Mouse (Mus musculus) skeletal muscle tissue, adult 2 months (tissue): ENCODE measurements at regions not wholly inside any gene's neighbourhood (a gene's known extent, or its start where the extent isn't known, plus 50 kb on each side); places are given as distances from the start of the nearest gene placed in this dataset.
"Not testable (repeated sequence)": the region's sequence is repeated elsewhere in the genome, so short reads cannot be mapped to it uniquely, and the experiment has no call there.

Experiments
- DNase-seq: peaks from one replicate; pipeline ENCODE4 v3.0.0-alpha.2; 2012; ENCODE audit warnings: low read depth, low spot score

DNA sequence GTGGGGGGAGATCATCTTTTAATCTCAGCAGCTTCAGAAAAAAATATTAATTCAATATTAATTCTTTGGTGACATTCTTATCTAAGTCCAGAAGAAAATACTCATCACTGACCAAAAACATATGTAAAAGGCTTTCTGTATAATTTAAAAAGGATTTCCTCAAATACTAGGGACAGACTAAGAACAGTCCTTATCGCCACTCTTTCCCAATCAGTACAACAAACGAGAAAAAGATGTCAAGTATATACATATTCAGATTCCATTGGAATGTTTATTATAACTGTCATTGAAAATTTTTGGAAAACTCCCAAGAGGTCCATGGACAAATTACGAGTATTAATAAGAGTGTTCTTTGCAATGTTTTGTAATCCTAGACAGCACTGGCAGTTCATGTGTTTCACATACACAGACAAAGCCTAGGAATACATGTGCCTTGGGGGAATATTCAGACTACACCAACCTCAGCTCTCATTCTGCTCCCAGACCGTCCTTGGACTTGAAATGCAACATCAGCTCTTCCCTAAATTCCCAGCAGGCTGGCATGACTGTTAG lies 270.4 kb upstream of the Dcbld2 start:
- no peak for DNase-seq

DNA sequence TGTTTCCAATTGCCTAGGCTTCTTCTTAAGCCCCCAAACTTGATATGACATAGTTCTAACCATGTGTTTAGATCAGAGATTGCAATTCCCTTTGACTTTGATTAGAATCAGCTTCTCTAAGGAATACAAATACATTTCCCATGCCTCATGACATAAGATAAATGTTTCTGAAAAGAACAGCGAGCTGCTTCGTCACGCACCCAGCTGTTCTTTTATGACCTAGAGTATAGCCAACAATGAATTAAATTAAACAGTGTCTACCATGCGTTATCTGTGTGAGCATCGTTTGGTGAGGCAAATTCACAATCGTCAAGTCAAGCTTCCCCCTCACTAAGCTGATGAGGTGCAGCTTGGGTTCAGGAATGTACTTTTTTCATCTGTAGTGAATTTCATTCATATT lies 261.8 kb upstream of the Dcbld2 start:
- DNase-seq: no peak

DNA sequence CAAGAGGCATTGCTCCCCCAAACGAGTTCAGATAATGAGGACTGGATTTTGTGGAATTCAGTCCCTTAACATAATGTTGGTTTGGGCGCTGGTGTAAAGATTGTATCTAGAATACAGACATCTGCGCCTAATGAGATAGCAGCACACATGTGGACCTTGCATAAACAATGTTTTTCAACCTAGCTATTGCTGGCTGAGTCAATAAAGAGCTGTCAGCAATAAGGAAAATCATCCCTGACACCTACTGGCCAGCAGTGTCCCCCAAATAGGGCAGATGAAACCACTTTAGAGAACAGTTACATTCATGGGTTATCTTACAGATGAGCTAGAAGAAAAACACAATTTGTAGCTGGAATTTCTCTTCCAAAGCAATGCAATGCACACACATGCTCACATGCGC lies 252.7 kb upstream of the Dcbld2 start:
- no peak for DNase-seq

DNA sequence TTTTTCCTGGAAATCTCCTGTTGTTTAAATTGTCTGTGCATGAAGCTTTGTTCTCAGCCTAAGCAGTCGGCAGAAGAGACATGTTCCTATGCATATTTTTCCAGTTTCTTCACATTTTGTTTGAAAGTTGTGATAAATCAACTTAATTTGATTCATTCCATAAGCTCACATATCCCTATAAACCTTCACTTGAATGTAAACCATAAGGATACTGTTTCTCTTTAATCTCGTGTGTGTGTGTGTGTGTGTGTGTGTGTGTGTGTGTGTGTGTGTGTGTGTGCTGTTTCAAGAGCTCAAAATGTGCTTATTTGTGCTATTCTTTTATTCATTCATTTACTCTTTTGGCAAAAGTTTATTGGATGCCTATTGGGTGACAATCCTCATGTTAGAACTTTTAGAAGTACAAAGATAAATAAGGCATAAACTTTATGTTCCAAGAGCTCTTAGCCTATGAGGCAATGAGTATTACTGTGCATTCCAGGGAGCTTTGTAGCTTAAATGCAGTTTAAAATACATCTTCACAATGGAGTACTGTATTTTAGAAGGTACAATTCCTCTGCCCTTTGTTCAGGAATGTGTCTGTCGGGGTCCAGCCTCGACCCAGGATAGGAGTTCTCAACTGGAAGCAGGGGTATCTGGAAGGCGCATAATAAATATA lies 229.4 kb upstream of the Dcbld2 start:
- no peak for DNase-seq

DNA sequence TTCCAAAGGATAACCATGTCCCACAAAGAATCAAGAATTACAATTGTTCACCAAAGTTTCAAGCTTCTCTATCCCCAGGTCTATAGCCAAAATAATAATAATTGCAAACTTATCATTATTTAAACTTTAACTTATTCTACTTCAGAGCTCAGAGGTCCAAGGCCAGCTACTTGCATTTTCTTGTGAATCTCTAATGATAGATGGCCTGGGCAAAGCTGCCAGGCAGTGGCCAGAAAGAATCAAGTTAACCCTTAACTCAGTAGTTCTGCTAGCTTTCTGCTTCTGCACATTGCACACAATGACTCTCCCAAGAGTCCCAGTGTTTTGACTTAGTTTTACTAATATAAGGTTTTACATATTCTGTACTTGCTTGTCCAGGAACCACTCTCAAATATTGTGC lies 228.3 kb upstream of the Dcbld2 start:
- DNase-seq: not testable (repeated sequence)

DNA sequence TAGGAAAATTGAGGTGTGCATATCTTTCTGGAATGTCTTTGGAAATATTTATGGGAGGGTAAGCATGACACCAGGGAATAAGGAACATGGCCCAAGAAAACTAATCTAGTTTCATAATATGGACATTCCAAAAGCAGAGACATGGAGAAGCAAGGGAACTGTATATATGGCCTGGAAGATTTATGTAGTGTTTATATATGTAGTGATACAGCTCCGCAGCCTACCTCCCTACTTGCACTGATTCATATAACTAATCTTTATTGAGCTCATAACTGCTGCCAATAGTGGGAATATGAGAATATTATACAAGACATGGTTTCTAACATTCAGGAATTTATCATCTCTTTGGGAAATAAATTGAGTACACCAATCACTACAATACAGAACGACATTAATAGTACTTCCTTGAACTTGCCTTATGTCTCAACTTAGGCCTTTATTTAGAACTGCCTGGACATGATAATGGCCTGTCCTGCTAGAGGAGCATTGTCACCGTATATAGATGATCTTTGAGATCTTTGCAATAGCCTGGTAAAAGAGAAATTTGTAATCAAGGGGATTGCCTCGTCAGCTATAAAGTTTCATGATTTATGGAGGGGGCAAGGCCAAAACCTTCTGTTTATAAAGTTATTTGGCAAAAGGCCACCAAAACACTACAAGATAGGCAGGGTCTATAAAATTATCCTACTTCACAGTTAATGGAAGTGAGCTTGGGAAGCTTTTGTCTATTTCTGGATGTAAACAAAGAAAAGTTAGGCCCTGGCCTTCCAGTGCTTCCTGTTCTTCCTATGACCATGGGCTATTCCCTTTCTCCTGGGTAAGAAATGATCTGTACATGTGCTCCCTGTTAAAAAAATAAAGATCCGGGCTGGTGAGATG lies 213.4 kb upstream of the Dcbld2 start:
- no peak for DNase-seq

DNA sequence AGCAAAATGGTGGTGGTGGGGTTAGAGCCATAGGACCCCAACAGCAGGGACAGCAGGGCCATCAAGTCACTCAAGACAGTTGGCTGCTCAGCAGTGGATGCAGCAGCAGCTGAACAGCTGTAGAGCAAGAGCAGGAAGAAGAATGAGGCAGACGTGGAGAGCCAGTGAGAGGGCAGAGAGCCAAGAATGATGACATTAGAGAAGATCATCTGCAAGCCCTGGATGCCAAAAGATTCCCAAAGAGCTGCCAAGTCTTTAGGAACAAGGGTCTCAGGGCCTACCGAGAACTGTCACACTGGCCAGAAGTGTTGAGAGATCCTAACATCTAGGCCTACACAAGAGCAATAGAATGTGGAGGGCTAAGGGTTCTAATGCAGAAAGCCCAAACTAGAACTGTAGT lies 196.4 kb upstream of the Dcbld2 start:
- DNase-seq: peak; percentile 34

DNA sequence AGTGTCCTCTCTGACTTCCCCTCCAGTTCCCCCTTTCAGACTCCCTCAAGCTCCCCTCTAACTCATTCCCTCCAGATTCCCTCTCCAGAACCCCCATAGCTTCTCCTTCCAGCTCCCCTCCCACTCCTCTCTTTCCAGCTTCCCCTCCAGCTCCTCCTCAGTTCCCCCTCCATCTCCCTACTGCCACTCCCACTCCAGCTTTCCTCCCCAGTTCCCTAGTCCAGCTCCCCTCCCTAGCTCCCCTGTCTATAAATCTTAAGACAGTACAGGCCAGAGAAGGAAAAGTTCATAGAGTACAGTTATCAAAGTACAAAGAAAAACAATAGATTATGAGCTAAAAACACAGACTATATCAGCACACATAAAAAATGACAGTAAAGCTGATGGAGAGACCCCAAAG lies 173.6 kb upstream of the Dcbld2 start:
- no peak for DNase-seq

DNA sequence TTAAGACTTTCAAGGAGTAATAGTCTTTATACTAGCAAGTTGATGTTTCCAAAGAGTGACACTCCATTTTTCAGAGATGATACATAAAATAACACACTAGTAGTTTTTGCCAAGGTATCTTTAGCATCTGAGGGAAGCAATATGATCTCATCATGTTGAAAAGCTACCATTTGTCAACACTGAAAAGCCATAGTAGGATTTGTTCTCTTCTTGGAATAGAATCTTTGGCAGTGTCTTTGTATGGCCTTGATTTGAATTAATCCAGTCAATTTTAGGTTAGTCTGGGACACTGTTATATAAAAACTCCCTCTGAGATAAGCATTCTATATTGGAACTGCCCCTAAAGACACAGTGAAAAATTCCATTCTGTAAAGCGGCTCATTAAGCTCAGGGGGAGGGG lies 171.4 kb upstream of the Dcbld2 start:
- no peak for DNase-seq

DNA sequence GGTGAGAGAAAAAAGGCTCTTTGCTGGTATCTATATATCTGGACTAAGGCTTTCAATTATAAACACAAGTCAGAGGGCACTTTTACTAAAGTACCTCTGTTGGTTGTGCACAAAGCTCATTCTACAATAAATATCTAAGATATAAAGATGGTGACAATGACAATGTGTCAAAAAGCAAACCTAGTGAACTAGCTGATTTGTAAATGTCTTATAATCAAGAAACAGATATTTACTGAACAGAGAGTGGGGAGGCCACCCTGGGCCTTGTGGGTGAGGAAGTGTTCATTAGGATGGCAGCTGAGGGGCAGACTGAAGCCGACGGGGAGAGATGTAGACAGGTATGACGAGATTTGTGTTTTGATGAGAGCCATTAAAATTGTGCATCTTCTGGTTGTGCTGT lies 132.0 kb upstream of the Dcbld2 start:
- no peak for DNase-seq

DNA sequence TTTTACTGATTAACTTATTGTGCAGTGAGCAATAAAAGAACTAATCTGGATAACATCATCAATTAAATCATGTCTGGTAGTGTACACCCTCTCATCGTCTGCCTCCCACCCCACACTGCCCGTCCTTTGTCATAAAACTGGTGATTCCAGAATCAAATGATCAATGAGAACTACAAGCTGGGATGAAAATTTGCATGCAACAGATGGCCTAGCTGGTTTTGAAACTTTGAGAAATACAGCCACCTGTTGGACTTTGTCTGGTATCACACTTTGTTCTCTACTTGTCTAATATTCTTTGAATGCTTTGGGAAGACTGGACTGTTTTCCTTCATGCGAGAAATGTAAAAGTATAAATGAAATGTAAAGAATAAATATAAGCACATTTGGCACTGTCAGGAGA lies 126.8 kb upstream of the Dcbld2 start:
- DNase-seq: no peak

DNA sequence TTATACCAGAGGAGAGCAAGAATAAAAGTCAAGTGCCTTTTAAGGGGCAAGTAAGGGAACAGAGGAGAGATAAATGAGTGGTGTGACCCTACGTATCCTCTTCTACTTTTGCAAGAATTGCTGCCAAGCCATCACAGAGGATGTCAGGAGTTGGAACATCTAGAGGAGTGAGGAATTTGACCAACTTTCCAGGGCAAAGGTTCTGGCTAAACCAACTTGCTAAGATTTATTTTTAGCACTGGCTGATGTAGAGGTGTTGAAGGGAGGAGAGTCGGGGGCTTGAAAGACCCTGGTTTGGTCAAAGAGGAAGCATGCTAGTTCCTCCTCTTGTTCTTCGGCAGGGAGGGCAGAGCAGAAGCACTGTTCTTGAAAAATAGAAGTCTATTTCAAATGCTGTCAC lies 113.8 kb upstream of the Dcbld2 start:
- no peak for DNase-seq

DNA sequence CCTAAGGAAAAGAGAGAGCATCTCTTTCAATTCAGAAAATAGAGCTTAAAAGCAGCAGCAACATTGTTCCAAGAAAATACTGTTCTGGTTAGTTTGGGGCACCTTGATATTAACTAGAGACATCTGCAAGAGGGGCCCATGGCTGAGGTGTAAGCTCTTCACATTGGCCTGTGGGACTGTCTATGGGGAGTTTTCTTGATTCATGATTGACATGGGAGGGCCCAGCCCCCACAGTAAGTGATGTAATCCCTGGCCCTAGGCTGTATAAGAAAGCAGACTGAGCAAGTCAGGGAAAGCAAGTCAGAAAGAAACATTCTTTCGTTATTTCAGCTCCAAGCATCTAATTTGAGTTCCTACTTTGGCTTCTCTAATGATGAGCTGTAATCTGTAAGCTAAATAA lies 113.1 kb upstream of the Dcbld2 start:
- no peak for DNase-seq

DNA sequence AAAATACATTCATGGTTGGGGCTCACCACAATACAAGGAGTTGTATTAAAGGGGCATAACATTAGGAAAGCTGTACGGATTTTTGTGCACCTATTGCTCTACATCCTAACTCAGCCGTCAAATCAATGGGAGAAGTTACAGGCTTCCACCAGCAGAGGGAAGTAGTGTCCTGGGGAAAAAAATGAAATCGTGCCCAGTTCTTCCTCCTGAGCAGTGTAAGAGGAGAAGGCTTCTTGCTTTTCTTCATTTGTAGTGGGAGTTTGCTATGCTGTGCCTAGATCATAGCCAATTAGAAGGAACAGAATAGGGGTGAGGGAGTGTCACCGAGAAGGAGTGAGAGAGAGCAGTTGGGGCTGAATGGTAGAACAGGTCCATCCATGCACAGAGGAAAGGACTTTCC lies 108.7 kb upstream of the Dcbld2 start:
- DNase-seq: peak; percentile 48

DNA sequence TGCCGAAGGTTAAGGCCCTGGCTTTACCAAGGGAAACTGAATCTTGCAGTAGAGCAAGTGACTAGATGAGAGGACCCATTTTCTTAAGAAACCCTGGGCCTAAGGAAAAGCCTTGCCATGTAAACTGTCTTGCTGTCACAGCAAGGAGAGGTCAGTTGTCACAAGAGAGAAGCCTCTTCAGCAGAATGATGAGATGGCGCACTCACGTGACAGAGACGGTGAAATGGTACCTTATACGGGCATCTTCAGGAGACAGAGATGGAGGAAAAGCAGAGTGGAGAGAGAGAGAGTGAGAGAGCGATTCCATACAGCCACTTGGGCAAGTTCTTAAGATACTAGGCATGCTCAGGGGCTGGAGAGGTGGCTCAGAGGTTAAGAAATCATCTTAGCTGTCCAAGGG lies 108.1 kb upstream of the Dcbld2 start:
- no peak for DNase-seq

DNA sequence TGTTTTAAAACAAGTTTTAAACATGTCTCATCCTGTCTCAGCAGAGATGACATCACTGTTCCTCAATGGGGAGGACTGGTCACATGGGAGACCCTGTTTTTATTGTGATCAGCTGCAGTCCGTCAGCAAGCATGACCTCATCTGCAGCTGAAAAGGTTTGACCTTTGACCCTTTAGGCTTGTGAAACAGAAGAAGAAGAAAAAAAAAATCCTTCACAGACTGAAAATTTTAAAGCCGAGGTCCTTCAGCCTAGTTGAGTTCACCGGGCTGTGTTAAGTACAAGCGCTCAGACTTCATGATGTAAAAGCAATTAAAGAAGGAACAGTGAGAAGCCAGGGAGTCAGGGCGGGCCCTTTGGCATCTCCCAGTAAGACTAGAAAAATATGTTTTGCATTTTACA lies 104.7 kb upstream of the Dcbld2 start:
- DNase-seq: peak; percentile 85

DNA sequence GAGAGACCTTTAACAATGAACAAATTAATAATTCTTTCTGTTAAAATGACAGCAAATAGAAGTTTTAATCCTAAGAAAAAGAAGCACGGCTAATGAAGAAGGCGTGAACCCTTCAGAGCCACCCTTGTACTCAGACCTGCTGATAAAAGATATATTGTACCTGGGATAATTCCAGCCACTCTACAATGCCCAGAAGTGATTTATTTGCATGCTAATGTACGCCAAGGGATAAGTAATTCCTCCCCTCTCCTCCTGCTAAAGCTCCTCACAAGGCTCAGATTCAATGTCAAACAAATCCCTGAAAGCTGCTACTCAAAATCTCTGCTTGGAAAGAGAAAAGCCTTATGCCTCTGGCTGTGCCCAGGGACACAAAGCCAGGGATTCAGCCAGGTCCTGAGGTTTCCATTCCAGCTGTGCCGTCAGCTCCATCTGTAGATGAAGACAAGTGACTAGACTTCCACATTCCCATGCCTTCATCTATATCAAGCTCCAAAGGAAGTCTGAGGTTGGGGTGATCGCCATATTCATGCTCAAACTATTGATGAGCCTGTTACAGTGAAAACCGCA lies 91.3 kb upstream of the Dcbld2 start:
- no peak for DNase-seq

DNA sequence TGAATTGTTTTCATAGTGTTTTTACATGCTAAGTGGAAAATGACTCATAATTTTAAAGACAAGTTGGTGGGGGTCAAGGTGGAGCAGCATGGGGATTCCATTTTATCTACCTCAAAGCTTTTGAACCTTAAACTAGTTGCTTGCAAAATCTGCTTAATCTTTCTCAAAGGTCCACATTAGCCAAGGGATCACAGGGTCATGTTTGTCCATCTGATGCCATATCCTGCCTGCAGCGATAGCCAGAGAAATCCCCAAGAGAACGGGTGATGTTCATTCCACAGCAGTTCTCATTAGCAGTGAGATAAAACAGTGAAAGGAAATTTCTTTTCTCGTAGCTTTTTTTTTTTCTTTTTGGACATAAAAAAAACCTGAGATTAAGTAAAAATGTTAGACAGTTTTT lies 77.2 kb upstream of the Dcbld2 start:
- DNase-seq: peak; percentile 43

DNA sequence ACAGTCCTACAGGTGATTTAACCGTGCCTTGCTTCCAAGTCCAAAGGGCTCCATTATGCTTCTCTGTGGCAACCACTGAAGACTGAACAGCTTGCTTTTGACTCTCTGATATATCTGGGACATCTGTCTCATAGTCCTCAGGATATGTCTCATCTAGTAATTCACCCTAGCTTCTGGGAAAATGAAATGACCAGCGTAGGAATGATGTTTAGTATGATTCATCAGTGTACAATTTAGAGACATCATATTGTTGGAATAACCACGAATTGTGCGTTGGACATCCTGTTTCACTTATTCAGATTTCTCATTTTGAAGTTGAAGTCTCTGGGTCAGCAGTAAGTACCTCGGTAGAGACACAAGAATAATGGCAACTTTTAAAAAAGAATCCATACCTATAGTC lies 64.3 kb upstream of the Dcbld2 start:
- no peak for DNase-seq

DNA sequence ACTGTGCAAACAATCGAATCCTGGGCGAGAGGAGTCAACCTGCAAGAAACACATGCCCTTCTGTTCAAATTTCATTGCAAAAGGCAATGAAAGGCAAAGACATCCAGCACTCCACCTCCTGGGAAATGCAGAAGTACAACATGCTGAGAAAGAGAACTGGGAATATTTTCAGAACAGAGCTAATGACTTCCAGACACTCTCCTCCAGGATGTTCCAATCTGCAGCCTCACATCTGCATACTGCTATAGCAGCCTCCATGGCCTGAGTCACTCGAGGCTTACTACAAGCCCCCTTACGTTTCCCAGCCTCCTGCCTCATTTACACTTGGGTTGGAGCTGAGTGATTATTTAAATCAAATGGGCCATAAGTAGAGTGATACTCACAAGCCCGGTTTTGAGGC lies 58.9 kb upstream of the Dcbld2 start:
- peak; percentile 67 for DNase-seq

DNA sequence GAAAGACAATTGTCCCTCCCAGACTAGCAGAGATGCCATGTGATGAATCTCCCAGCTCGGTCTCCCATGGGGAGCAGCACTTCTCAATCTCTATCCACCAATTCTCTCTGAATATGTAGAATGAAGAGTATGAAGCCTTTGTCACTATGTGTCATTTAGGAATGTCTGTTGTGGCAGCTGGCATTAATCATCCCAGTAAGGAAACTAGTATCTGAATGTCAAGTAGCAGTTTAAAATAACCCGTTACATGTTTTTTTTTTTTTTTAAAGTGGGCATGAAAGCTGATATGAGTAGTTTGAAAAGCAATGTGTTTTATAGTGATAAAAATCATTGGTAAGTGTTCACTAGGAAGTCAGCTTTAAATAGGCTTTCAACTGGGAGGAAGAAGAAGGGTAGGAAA lies 58.4 kb upstream of the Dcbld2 start:
- no peak for DNase-seq

DNA sequence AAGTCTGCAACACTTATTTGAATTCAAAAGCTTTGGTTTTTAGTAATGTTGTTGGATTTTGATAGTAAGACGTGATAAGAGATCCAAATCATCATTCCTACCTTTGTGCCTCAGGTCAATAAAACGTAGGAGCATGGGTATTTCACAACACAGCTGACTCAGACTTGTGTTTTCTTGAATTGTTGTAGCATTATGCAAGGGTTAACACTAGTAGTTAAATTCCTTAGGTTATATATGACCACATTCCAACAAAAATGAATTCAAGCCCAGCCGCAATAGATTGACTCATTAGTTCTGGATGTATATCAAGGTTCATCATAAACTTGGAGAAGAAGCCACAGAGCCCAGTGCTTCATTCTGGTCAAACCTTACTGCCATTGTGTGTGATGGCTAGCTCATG lies 56.1 kb upstream of the Dcbld2 start:
- no peak for DNase-seq

DNA sequence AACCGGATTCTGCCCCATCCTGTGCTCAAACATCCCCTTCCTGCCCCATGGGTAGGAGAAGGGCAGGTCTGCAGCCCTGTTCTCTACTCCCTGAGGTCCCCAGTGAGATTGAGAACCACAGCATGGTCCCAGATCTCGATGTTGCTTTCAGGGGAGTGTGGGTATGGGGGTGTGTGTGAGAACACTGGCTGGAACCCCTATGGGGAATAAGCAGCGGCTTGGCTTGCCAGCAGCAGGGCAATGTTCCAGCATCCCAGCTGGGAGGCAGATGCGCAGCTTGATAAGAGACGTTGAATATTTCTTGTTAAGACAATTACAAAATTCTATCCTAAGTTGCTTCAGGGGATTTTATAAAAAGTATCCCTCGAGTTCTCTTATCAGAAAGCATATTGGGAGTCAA lies 53.7 kb upstream of the Dcbld2 start:
- DNase-seq: peak; percentile 69
